Mouse (Mus musculus) brown adipose tissue, adult 24 weeks (tissue): Measurements from ENCODE around the gene Cacna1c. TPM values are rescaled to one million over a fixed set of nuclear protein-coding genes. Genes with fewer than 3 reads are reported as not detected.

Source experiments
- H3K27ac ChIP-seq: fragments of 200-500 bp; replicated peaks from 2 replicates; pipeline ENCODE4 v1.5.1; 2012; ENCODE audit warnings: low read depth, mild to moderate bottlenecking, low read length
- H3K4me1 ChIP-seq: fragments of 200-500 bp; 2 replicates; pipeline ENCODE4 v1.6.1; 2012; ENCODE audit warnings: low read length, mixed read lengths; ENCODE audit not compliant: control insufficient read depth, insufficient read depth, insufficient read length
- H3K4me3 ChIP-seq: fragments of 200-500 bp; 2 replicates; pipeline ENCODE4 v1.5.1; 2012; ENCODE audit warnings: low read depth, mild to moderate bottlenecking, low read length, moderate library complexity; ENCODE audit not compliant: insufficient read depth
- polyA plus RNA-seq: library from polyadenylated mRNA; stranded (reverse); fragments of >200 nt; gene quantifications from 2 replicates; pipeline ENCODE4 v1.2.4, GENCODE M21; 2012; ENCODE audit not compliant: missing spikeins, insufficient read depth, insufficient read length

Cacna1c gene
- polyA plus RNA-seq, 1 experiment: 0.48 TPM

GRCm38 (mm10) chr6:118838919-118839915 lies 357.0 kb downstream of the Cacna1c start:
- Histone ChIP-seq H3K4me3 (no peak overlapping the region), H3K27ac (no peak overlapping the region), H3K4me1 (no peaks in the 10 kb centered on the region)

GRCm38 (mm10) chr6:118836693-118837092 lies 359.5 kb downstream of the Cacna1c start:
- Histone ChIP-seq H3K27ac (no peak overlapping the region), H3K4me1 (no peaks in the 10 kb centered on the region), H3K4me3 (no peak overlapping the region)

DNA sequence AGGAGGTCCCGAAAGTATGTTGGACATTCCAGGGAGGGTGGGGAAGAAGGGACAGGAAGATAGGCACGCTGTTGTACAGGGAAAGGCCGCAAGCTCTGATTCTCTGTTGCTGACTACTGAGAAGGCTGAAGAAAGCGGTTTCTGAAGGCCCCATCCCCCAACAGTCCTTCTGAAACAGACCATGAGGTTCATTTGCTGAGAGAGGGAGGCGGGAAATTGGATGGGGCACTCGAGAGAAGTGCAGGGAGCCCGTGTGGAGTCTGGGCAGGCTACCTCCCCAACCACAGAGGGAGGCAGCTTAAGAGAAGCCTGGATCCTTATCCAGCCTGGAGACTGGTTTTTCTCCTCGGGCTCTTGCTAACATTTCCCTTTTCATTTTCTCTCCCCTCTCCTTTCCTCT lies 362.2 kb downstream of the Cacna1c start:
- no peaks in the 10 kb centered on the region for H3K4me1 ChIP-seq
- H3K4me3 ChIP-seq: no peak overlapping the region
- no peak overlapping the region for H3K27ac ChIP-seq

- Histone ChIP-seq H3K4me3 (no peak overlapping the region), H3K4me1 (no peaks in the 10 kb centered on the region), H3K27ac (no peak overlapping the region)
These were observed 363.2 kb downstream of the Cacna1c start for GRCm38 (mm10) chr6:118833049-118833448.

DNA sequence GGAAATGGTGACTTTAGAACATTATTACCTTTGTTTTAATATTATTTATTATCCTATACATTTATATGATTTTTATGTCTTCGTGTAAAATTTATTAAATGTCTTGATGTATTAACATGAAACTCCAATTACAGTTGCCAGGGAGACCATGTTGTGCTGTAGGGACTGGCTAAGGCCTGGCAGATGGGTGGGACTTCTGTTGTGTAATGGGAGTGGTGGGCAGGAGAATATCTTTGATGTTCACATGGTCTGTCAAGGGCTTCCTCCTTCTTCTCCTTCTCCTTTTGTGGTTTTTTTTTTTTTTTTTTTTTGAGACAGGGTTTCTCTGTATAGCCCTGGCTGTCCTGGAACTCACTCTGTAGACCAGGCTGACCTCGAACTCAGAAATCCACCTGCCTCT lies 363.6 kb downstream of the Cacna1c start:
- no peaks in the 10 kb centered on the region for H3K4me1 ChIP-seq

GRCm38 (mm10) chr6:118830851-118831250 lies 365.4 kb downstream of the Cacna1c start:
- Histone ChIP-seq H3K4me1 (no peaks in the 10 kb centered on the region), H3K27ac (no peak overlapping the region), H3K4me3 (no peak overlapping the region)

More for the DNA sequence above, 363.6 kb downstream of the Cacna1c start:
- no peak overlapping the region for H3K27ac ChIP-seq
- H3K4me3 ChIP-seq: no peak overlapping the region

GRCm38 (mm10) chr6:118828187-118828586 lies 368.0 kb downstream of the Cacna1c start:
- Histone ChIP-seq H3K27ac (no peak overlapping the region), H3K4me3 (no peak overlapping the region), H3K4me1 (no peaks in the 10 kb centered on the region)

GRCm38 (mm10) chr6:118827560-118827959 lies 368.7 kb downstream of the Cacna1c start:
- Histone ChIP-seq H3K27ac (no peak overlapping the region), H3K4me3 (no peak overlapping the region), H3K4me1 (no peaks in the 10 kb centered on the region)

DNA sequence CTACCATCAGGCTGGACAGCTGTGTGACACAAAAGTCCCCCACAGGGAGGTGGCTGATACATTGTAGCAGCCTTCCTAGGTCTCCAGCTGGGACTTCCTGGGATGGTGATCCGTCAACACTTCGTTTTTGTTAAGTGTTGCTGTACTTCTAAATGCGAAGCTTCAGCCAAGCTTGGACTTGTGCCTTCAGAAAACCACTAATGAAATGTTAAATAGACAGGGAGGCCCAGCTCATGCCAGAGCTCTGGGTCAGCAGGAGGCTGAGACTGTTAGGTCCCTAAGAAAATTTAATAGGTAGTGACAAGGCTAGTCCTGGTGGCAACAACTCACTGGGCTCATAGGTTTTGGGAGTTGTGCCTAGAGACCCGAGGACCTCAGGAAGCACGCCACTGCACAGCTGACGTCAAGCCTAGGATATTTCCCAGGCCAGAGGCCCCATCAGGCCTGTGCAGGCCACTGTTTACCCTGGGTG lies 370.8 kb downstream of the Cacna1c start:
- Histone ChIP-seq H3K27ac (0 out of 2 replicates have a peak overlapping the region, but pooled peaks have one; percentile 39), H3K4me1 (no peaks in the 10 kb centered on the region)

GRCm38 (mm10) chr6:118821536-118821935 lies 374.7 kb downstream of the Cacna1c start:
- no peaks in the 10 kb centered on the region for H3K4me1 ChIP-seq
- H3K4me3 ChIP-seq: no peak overlapping the region

More for the DNA sequence above, 370.8 kb downstream of the Cacna1c start:
- no peak overlapping the region for H3K4me3 ChIP-seq

GRCm38 (mm10) chr6:118819657-118820056 lies 376.6 kb downstream of the Cacna1c start:
- no peak overlapping the region for H3K4me3 ChIP-seq
- no peak overlapping the region for H3K27ac ChIP-seq
- no peaks in the 10 kb centered on the region for H3K4me1 ChIP-seq

More at GRCm38 (mm10) chr6:118821536-118821935, 374.7 kb downstream of the Cacna1c start:
- H3K27ac ChIP-seq: no peak overlapping the region

DNA sequence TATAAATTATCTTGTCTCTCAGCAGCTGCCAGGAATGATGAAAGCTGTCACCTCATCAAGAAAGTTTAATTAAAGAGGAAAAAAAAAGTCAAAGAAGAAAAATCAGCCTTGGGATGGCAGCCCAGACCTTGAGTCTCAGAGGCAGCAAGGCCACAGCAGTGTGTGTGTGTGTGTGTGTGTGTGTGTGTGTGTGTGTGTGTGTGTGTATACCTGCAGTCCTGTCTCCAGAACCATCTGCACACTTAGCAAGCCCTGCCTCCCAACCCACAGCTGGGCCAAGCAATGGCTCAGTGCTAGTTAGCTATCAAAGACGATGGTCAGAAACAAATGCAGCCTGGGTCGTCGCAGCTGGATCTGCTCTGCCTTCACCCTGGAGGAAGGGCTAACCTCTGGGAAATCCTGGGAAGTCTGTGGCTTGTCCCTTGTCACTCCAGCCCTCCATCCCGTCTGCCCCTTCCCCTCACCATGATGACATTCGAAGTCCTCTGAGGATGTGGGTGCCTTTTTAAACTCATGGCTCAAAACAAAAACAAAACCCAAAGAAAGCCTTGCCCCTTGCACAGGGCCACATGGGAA lies 378.2 kb downstream of the Cacna1c start:
- Histone ChIP-seq H3K27ac (no peak overlapping the region), H3K4me1 (no peaks in the 10 kb centered on the region)

DNA sequence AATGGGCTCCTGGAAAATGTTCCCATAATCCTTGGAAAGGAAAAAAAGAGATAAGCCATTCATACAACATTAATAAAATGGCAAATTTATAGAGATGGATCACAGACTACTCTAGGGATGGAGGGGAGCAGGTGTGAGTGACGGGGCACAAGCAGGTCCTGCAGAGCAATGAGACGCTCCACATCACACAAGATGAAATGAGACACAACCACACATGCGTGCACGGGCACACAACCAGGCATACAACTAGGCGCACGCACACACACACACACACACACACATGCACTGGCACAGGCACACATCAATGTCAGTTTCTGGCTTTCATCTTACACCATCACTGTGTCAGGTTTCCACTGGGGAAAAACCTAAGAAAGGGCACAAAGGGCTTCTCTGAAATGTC lies 380.0 kb downstream of the Cacna1c start:
- H3K27ac ChIP-seq: no peak overlapping the region
- H3K4me3 ChIP-seq: no peak overlapping the region

More for the DNA sequence above, 378.2 kb downstream of the Cacna1c start:
- H3K4me3 ChIP-seq: no peak overlapping the region

DNA sequence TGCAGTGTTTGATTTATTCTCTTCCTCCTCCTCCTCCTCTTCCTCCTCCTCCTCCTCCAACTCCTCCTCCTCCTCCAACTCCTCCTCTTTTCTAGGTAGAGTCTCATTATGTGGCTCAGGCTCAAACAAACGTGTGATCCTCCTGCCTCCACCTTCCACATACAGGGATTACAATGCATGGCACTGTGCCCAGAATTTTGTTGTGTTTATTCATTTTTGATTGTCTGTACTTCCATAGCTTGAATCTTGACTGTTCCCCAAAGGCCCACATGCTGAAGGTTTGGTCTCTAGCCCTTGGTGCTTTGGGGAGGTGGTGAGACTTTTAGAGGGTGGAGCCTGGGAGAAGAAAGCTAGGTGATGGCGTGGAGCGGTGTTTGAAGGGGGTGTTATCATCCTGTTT lies 383.7 kb downstream of the Cacna1c start:
- H3K4me3 ChIP-seq: no peak overlapping the region
- H3K4me1 ChIP-seq: no peaks in the 10 kb centered on the region
- no peak overlapping the region for H3K27ac ChIP-seq

More for the DNA sequence above, 380.0 kb downstream of the Cacna1c start:
- H3K4me1 ChIP-seq: no peaks in the 10 kb centered on the region

DNA sequence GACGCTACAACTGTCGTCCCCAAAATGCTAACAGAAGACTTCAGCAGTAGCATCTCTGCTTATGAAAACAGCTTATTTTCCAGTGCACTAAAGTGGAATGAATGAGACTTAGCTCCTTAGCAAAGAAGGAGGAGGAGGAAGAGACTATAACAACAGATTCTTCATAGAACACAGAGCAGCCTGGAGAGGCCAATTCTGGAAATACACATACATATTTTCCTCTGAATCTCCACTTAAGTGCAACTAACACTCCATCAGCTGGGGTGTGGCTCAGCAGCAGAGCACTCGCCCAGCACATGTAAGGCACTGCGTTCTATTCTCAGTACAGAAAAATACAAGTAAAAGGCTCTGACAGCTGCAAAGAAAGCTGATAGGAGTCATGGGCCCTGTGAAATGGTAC lies 384.2 kb downstream of the Cacna1c start:
- no peak overlapping the region for H3K4me3 ChIP-seq
- H3K4me1 ChIP-seq: no peaks in the 10 kb centered on the region
- no peak overlapping the region for H3K27ac ChIP-seq
